Mouse (Mus musculus): ENCODE measurements around the gene Cops7b. TPM values are rescaled to one million over a fixed set of nuclear protein-coding genes. Genes with fewer than 3 reads are reported as not detected.
A peak's percentile ranks its signal among the peaks of the same experiment; 100 is the strongest.

Cops7b gene
- total RNA-seq (2012; rRNA removed) (34.3 and 36.0 TPM in 2 replicates), polyA plus RNA-seq (2012; ENCODE audit: insufficient read depth in 1 of 2, insufficient read length in 2 of 2, low read depth in 1 of 2, low replicate concordance in 2 of 2, missing spikeins in 1 of 2) (10 to 100 TPM in 1 of 2 experiments, not detected in 1; 64.8 TPM)

DNA sequence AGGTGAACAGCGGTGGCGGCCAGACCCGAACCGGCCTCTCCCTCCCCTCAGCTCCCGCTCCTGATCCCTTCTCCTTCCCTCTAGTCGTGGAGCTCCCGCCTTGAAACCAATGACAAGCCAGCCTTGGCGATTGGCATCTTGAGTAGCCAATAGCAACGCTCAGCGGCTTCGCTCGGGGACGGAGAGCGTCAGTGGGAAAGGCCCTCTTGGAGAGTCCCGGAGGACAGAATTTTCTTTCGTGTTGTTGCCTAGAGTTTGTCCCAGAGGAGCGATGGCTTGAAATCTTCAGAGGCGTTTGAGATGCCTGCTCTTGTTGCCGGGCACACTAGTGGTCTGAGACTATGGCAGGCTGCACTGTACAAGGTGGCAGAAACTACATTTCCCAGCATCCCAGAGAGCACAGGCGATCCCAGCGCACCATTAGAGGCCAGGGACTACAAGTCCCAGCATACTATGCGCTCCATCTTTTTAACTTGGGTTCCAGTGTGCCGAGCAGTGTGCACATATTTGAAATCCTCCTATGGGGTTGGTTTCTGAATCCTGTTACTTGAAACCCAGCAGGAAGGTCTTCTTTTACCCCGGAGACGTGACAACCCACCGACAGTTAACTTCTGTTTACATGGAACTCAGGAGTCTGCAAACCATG lies at the start of gene Cops7b, which contains the start of gene Pde6d:
Cops7b (plus strand) TSS at position 454 of the 646 bp plus-strand sequence.
Pde6d (minus strand) TSS at position 179 of the 646 bp plus-strand sequence.
- peaks cover 10 to 18% of the 10 kb centered on the region in 2 experiments for H3K4me1 ChIP-seq (ENCODE audit: control insufficient read depth in 1 of 2, insufficient read depth in 2 of 2, low read length in 2 of 2)
- peaks cover 0 to 19% of the 10 kb centered on the region in 2 experiments; a peak in 2 of 4 replicates for H3K36me3 ChIP-seq (ENCODE audit: control insufficient read depth in 1 of 2, insufficient read depth in 2 of 2, low read length in 2 of 2)
- peak within 1 kb of the TSS; percentile 72 to 89 for H3K4me3 ChIP-seq (ENCODE audit: control insufficient read depth in 1 of 2, insufficient read depth in 1 of 2, low read depth in 2 of 2, low read length in 2 of 2)
- H3K9ac ChIP-seq (ENCODE audit: control insufficient read depth, low read depth, low read length, poor library complexity, severe bottlenecking), result peak within 1 kb of the TSS; percentile 85
- TF ChIP-seq POLR2AphosphoS5 (IDR thresholded peaks at IDR 0.05; ENCODE audit: borderline replicate concordance, low read depth, low read length) (no peak), RCOR1 (IDR thresholded peaks at IDR 0.05; ENCODE audit: low read depth, low read length) (no peak; the same call in 1 of the 2 replicates), ZKSCAN1 (IDR thresholded peaks at IDR 0.05; ENCODE audit: low read depth, low read length) (no peak), TBP (IDR thresholded peaks at IDR 0.05; ENCODE audit: low read depth, low read length) (peak; percentile 82), E2F4 (IDR thresholded peaks at IDR 0.05; ENCODE audit: borderline replicate concordance, low read depth, low read length) (peak; percentile 79; the same call in 1 of the 2 replicates), KAT2A (conservative IDR thresholded peaks at IDR 0.05; ENCODE audit: low read depth, low read length) (peak; percentile 98), ZNF384 (IDR thresholded peaks at IDR 0.05; ENCODE audit: low read depth, low read length) (no peak), SIN3A (IDR thresholded peaks at IDR 0.05; ENCODE audit: low read length) (peak; percentile 83), MAFK (IDR thresholded peaks at IDR 0.05; ENCODE audit: borderline replicate concordance, low read depth, low read length) (no peak), MAZ (IDR thresholded peaks at IDR 0.05; ENCODE audit: low read depth, low read length) (peak; percentile 64), ETS1 (IDR thresholded peaks at IDR 0.05; ENCODE audit: low read depth, low read length) (peak; percentile 39; the same call in 1 of the 2 replicates), USF2 (IDR thresholded peaks at IDR 0.05; ENCODE audit: borderline replicate concordance in 1 of 2, insufficient read depth in 1 of 2, low read depth in 1 of 2, low read length in 2 of 2) (no peak), CHD1 (IDR thresholded peaks at IDR 0.05; ENCODE audit: low read depth, low read length) (0 out of 2 replicates have a peak, but pooled peaks have one; percentile 7), MAX (IDR thresholded peaks at IDR 0.05; ENCODE audit: low read length) (no peak; the same call in none of the 2 replicates), UBTF (IDR thresholded peaks at IDR 0.05; ENCODE audit: borderline replicate concordance, insufficient read depth, low read depth, low read length) (no peak), USF1 (IDR thresholded peaks at IDR 0.05; ENCODE audit: low read depth, low read length) (peak; percentile 59), ZMIZ1 (IDR thresholded peaks at IDR 0.05; ENCODE audit: low read depth, low read length) (0 out of 2 replicates have a peak, but pooled peaks have one; percentile 54), ELF1 (IDR thresholded peaks at IDR 0.05; ENCODE audit: low read depth, low read length) (peak; percentile 66), POLR2A (IDR thresholded peaks at IDR 0.05; ENCODE audit: control insufficient read depth in 1 of 2, insufficient read depth in 1 of 2, low read depth in 1 of 2, low read length in 2 of 2, poor library complexity in 1 of 2) (peak; percentile 16 to 73; a peak in 2 of 4 replicates), CHD2 (IDR thresholded peaks at IDR 0.05; ENCODE audit: low read length) (peak; percentile 73), TAL1 (IDR thresholded peaks at IDR 0.05; ENCODE audit: low read length) (no peak), GABPA (IDR thresholded peaks at IDR 0.05; ENCODE audit: low read depth, low read length) (no peak; the same call in 1 of the 2 replicates), EP300 (IDR thresholded peaks at IDR 0.05; ENCODE audit: low read depth in 1 of 2, low read length in 2 of 2) (no peak), MXI1 (IDR thresholded peaks at IDR 0.05; ENCODE audit: low read depth, low read length) (peak; percentile 50), MEF2A (IDR thresholded peaks at IDR 0.05; ENCODE audit: extremely low read depth, insufficient replicate concordance, low read depth, low read length, poor library complexity, severe bottlenecking) (no peak; the same call in 1 of the 2 replicates), MYC (IDR thresholded peaks at IDR 0.05; ENCODE audit: low read depth, low read length) (peak; percentile 76), NRF1 (IDR thresholded peaks at IDR 0.05; ENCODE audit: insufficient read depth, low read depth, low read length, poor library complexity, severe bottlenecking) (peak; percentile 60), ZC3H11A (IDR thresholded peaks at IDR 0.05; ENCODE audit: low read depth, low read length) (no peak), TCF12 (IDR thresholded peaks at IDR 0.05; ENCODE audit: low read depth, low read length) (peak; percentile 35; the same call in 1 of the 2 replicates), HCFC1 (IDR thresholded peaks at IDR 0.05; ENCODE audit: low read depth, low read length) (peak; percentile 100), MYB (IDR thresholded peaks at IDR 0.05; ENCODE audit: low read depth, low read length) (no peak), SMC3 (IDR thresholded peaks at IDR 0.05; ENCODE audit: low read depth, low read length) (no peak), NELFE (IDR thresholded peaks at IDR 0.05; ENCODE audit: low read depth, low read length) (peak; percentile 62), POLR2AphosphoS2 (IDR thresholded peaks at IDR 0.05; ENCODE audit: low read length) (peak; percentile 72), RAD21 (IDR thresholded peaks at IDR 0.05; ENCODE audit: low read depth, low read length) (no peak)
- no peaks in the 10 kb centered on the region for H3K27me3 ChIP-seq (ENCODE audit: control insufficient read depth in 1 of 2, insufficient read depth in 2 of 2, low read length in 2 of 2)
- H3K27ac ChIP-seq (ENCODE audit: control insufficient read depth, low read depth, low read length), result peak within 1 kb of the TSS; percentile 74
- H3K79me2 ChIP-seq (ENCODE audit: control insufficient read depth, insufficient read depth, low read length, poor library complexity), result peaks cover 16% of the 10 kb centered on the region
- H3K9me3 ChIP-seq (replicated peaks; ENCODE audit: insufficient read depth, low read length), result no peaks in the 10 kb centered on the region
- peak; percentile 98 for DNase-seq (ENCODE audit: low read depth, low spot score)
